8 mouse cellular contexts compared by ENCODE assay signal in the genomic region with DNA sequence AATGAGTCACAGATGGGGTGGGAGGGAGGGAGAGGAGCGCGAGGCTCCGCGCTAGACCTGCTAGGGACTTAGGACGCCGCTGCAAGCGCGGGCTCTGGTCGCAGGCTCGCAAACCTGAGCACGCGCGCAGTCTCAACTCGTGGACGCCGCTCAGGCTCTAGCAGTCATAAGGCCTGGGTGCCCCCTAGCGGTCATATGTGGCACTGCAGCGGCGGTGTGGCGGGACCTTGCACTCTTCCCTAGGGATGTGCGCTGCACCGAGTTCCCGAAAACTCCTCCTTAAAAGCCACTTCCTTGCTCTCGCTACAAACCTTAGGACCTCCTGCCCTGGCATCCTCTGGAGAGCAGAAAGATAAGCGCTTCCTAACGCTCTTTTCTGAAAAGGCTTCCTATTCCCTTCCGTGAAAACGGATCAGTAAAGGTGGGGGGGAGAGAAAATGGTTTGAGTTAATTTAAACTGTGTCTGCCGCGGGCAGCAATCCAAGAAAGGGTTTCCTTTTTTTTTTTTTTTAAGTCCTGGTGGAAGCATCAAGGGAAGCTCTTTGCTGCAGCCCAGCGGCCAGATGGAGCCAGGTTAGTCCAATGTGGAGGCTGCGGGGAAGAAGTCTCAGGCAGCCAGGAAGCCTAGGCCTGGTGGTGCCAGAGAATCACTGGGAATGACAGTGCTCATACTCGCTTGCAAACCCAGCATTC. TPM values are rescaled to one million over a fixed set of nuclear protein-coding genes. Genes with fewer than 3 reads are reported as not detected.
DNase-seq lines count a peak whose midpoint lies in the region; ATAC-seq and TF ChIP-seq lines count a peak whose summit lies in the region.

No protein-coding gene starts in this region.

- 0 out of 2 replicates have a peak, but pooled peaks have one; percentile 31 for TF ChIP-seq EP300 in heart, adult 2 months (IDR thresholded peaks at IDR 0.05; ENCODE audit: insufficient read depth, low read depth, low read length)

- DNase-seq in 3T3-L1 (ENCODE audit: low read depth, low spot score): peak; percentile 84
- DNase-seq in adrenal gland, postnatal 36 days: peak; percentile 96 to 97
- peak; percentile 92 to 98 for DNase-seq in heart, adult 2 months
- peak; percentile 90 to 95 for DNase-seq in kidney, adult 8-10 months
- peak; percentile 66 to 89 for DNase-seq in spleen, adult 18-20 months

- H3K4me1 ChIP-seq in embryonic facial prominence, embryonic 12.5 days: 0 out of 2 replicates have a peak, but pooled peaks cover 5% of the 10 kb centered on the region
- peaks cover 2% of the 10 kb centered on the region; the same call in 1 of the 2 replicates for H3K4me1 ChIP-seq in heart, adult 2 months (ENCODE audit: control insufficient read depth, insufficient read depth, low read length)
- H3K4me1 ChIP-seq in limb, embryonic 12.5 days (replicated peaks): peaks cover 11% of the 10 kb centered on the region
- H3K4me1 ChIP-seq in midbrain, embryonic 15.5 days: peaks cover 9% of the 10 kb centered on the region

- H3K9ac ChIP-seq in embryonic facial prominence, embryonic 12.5 days: peak overlapping the region; percentile 44; the same call in 1 of the 2 replicates
- no peak overlapping the region for H3K9ac ChIP-seq in heart, adult 2 months (ENCODE audit: low read depth, low read length)
- H3K9ac ChIP-seq in limb, embryonic 12.5 days (replicated peaks): peak overlapping the region; percentile 58
- H3K9ac ChIP-seq in midbrain, embryonic 15.5 days: peak overlapping the region; percentile 63

- no peaks in the 10 kb centered on the region for H3K79me2 ChIP-seq in heart, adult 2 months (replicated peaks; ENCODE audit: control insufficient read depth, insufficient read depth, low read length)

- 1% methylated on average over 30 of the region's 33 CpGs for WGBS in embryonic facial prominence, embryonic 12.5 days
- under 1% methylated on average over 33 of the region's 33 CpGs for WGBS in heart, adult 2 months
- under 1% methylated on average over 33 of the region's 33 CpGs for WGBS in limb, embryonic 12.5 days
- WGBS in midbrain, embryonic 15.5 days: under 1% methylated on average over 33 of the region's 33 CpGs

- H3K4me2 ChIP-seq in embryonic facial prominence, embryonic 12.5 days (replicated peaks): peak overlapping the region; percentile 56
- H3K4me2 ChIP-seq in limb, embryonic 12.5 days: peak overlapping the region; percentile 75
- H3K4me2 ChIP-seq in midbrain, embryonic 15.5 days: peak overlapping the region; percentile 83

- no peaks in the 10 kb centered on the region for H3K27me3 ChIP-seq in embryonic facial prominence, embryonic 12.5 days
- no peaks in the 10 kb centered on the region for H3K27me3 ChIP-seq in heart, adult 2 months (ENCODE audit: control insufficient read depth, insufficient read depth, low read length)
- H3K27me3 ChIP-seq in limb, embryonic 12.5 days: peaks cover 16% of the 10 kb centered on the region
- H3K27me3 ChIP-seq in midbrain, embryonic 15.5 days (replicated peaks): no peaks in the 10 kb centered on the region

- peak; percentile 91 for TF ChIP-seq CTCF in heart, adult 2 months (IDR thresholded peaks at IDR 0.05)

- peak overlapping the region; percentile 39 for H3K4me3 ChIP-seq in embryonic facial prominence, embryonic 12.5 days
- H3K4me3 ChIP-seq in heart, adult 2 months: peak overlapping the region; percentile 34; the same call in 1 of the 2 replicates
- H3K4me3 ChIP-seq in limb, embryonic 12.5 days (replicated peaks): peak overlapping the region; percentile 42
- peak overlapping the region; percentile 43 for H3K4me3 ChIP-seq in midbrain, embryonic 15.5 days

- ATAC-seq in embryonic facial prominence, embryonic 12.5 days (ENCODE audit: insufficient number of reproducible peaks, insufficient read depth, low FRiP score, low TSS enrichment): peak; percentile 92
- peak; percentile 91 for ATAC-seq in limb, embryonic 12.5 days (ENCODE audit: insufficient number of reproducible peaks, insufficient read depth, low FRiP score, low TSS enrichment, low read depth)
- ATAC-seq in midbrain, embryonic 15.5 days (replicated peaks): peak; percentile 96

- intact Hi-C loops in heart, adult 2 months (cut with DNase I): loop anchor here (1.0 to 5.0 kb wide), 2 partner anchors 1011 to 1264 kb away; no protein-coding TSS in a partner anchor

- H3K9me3 ChIP-seq in embryonic facial prominence, embryonic 12.5 days: no peaks in the 10 kb centered on the region
- no peaks in the 10 kb centered on the region for H3K9me3 ChIP-seq in limb, embryonic 12.5 days
- no peaks in the 10 kb centered on the region for H3K9me3 ChIP-seq in midbrain, embryonic 15.5 days

- no peak for TF ChIP-seq POLR2A in heart, adult 2 months (IDR thresholded peaks at IDR 0.05; ENCODE audit: insufficient read depth, low read depth, low read length)

- H3K36me3 ChIP-seq in embryonic facial prominence, embryonic 12.5 days: no peaks in the 10 kb centered on the region
- no peaks in the 10 kb centered on the region for H3K36me3 ChIP-seq in heart, adult 2 months (ENCODE audit: control insufficient read depth, insufficient read depth, low read length)
- H3K36me3 ChIP-seq in limb, embryonic 12.5 days: no peaks in the 10 kb centered on the region
- no peaks in the 10 kb centered on the region for H3K36me3 ChIP-seq in midbrain, embryonic 15.5 days (replicated peaks)

- peak overlapping the region; percentile 72; the same call in 1 of the 2 replicates for H3K27ac ChIP-seq in embryonic facial prominence, embryonic 12.5 days
- H3K27ac ChIP-seq in heart, adult 2 months: peak overlapping the region; percentile 1; the same call in 1 of the 2 replicates
- peak overlapping the region; percentile 76; the same call in 1 of the 2 replicates for H3K27ac ChIP-seq in limb, embryonic 12.5 days
- peak overlapping the region; percentile 83 for H3K27ac ChIP-seq in midbrain, embryonic 15.5 days

RNA-seq across cellular contexts. Expression of a gene that starts 50.7 kb away (rescaled TPM):
- 1 to 10 TPM; 3.1 to 6.1 TPM for total RNA-seq in adrenal gland, postnatal 36 days (2021)
- 11.8 and 12.1 TPM in 2 replicates for polyA plus RNA-seq in embryonic facial prominence, embryonic 12.5 days (2016; fragmentation: Nextera tagmentation; extraction: Ambion mirVana)
- 1 to 10 TPM; 3.0 to 4.4 TPM for total RNA-seq in heart, adult 2 months (2021)
- 4.6 and 5.2 TPM in 2 replicates for polyA plus RNA-seq in heart, adult 2 months (2012; rRNA removed)
- polyA plus RNA-seq in limb, embryonic 12.5 days (2016; fragmentation: Nextera tagmentation; extraction: Ambion mirVana): 14.4 and 16.2 TPM in 2 replicates
- 5.1 and 5.2 TPM in 2 replicates for polyA plus RNA-seq in midbrain, embryonic 15.5 days (2015; fragmentation: Nextera tagmentation; extraction: Ambion mirVana)

Comparison
In these comparisons a context has a peak if more than half of its experiments do, and no peak if none do; other contexts are left out.
1. Peak in every context shown above with its lines: DNase-seq, ATAC-seq, H3K4me3 ChIP-seq and H3K27ac ChIP-seq.
2. H3K27ac ChIP-seq: peak in every context shown above with its lines; median percentile 83 in midbrain, embryonic 15.5 days; 76 in limb, embryonic 12.5 days; 72 in embryonic facial prominence, embryonic 12.5 days; 1 in heart, adult 2 months.